Mouse (Mus musculus) heart, embryonic 12.5 days (tissue): ENCODE data around the gene 4931422A03Rik. TPM values are rescaled to one million over a fixed set of nuclear protein-coding genes. Genes with fewer than 3 reads are reported as not detected.
A peak's percentile ranks its signal among the peaks of the same experiment; 100 is the strongest.

Experiments used
- ATAC-seq: fragments of 200-750 bp; cut with Nextera tagmentation; 2 replicates; pipeline ENCODE4 v1.8.0; 2017; ENCODE audit warnings: moderate TSS enrichment, moderate library complexity; ENCODE audit not compliant: insufficient number of reproducible peaks, low FRiP score
- H3K27ac ChIP-seq: fragments of 300-500 bp; sonication (generic); 2 replicates; pipeline ENCODE4 v1.5.1; 2016; ENCODE audit warnings: mild to moderate bottlenecking, moderate library complexity; ENCODE audit not compliant: poor library complexity, severe bottlenecking
- H3K27me3 ChIP-seq: fragments of 300-500 bp; sonication (generic); replicated peaks from 2 replicates; pipeline ENCODE4 v1.6.1; 2016; ENCODE audit warnings: mild to moderate bottlenecking, moderate library complexity
- H3K36me3 ChIP-seq: fragments of 300-500 bp; sonication (generic); 2 replicates; pipeline ENCODE4 v1.6.1; 2016; ENCODE audit warnings: mild to moderate bottlenecking, moderate library complexity
- H3K4me1 ChIP-seq: fragments of 300-500 bp; sonication (generic); replicated peaks from 2 replicates; pipeline ENCODE4 v1.6.1; 2016; ENCODE audit warnings: mild to moderate bottlenecking
- H3K4me2 ChIP-seq: fragments of 300-500 bp; sonication (generic); 2 replicates; pipeline ENCODE4 v1.6.1; 2016; ENCODE audit warnings: mild to moderate bottlenecking, moderate library complexity
- H3K4me3 ChIP-seq: fragments of 300-500 bp; sonication (generic); 2 replicates; pipeline ENCODE4 v1.5.1; 2016; ENCODE audit warnings: mild to moderate bottlenecking
- H3K9ac ChIP-seq: fragments of 300-500 bp; sonication (generic); 2 replicates; pipeline ENCODE4 v1.6.1; 2016; ENCODE audit warnings: mild to moderate bottlenecking, moderate library complexity
- H3K9me3 ChIP-seq: fragments of 300-500 bp; sonication (generic); replicated peaks from 2 replicates; pipeline ENCODE4 v1.6.1; 2016; ENCODE audit warnings: mild to moderate bottlenecking, moderate library complexity
- WGBS: fragments of 180-500 bp; shearing (Covaris S2); methylation state at CpG from one replicate; pipeline ENCODE4 v1.1.7; 2016; 5-methylcytosine and 5-hydroxymethylcytosine counted together
- polyA plus RNA-seq: library from polyadenylated mRNA; unstranded; fragments of >200 nt; fragmentation: Nextera tagmentation; extraction: Ambion mirVana; gene quantifications from 2 replicates; pipeline ENCODE4 v1.2.1, GENCODE M21; 2016

The 4931422A03Rik gene
- polyA plus RNA-seq, 1 experiment from 2014 or later = 2.0 TPM

- Histone ChIP-seq H3K4me2 (no peak overlapping the region), H3K9ac (no peak overlapping the region), H3K9me3 (no peaks in the 10 kb centered on the region), H3K36me3 (no peaks in the 10 kb centered on the region), H3K4me3 (no peak overlapping the region), H3K4me1 (peaks cover 9% of the 10 kb centered on the region), H3K27me3 (peaks cover 7% of the 10 kb centered on the region; the same call in 1 of the 2 replicates), H3K27ac (no peak overlapping the region)
- WGBS = 92% methylated on average over 6 of the region's 6 CpGs
- ATAC-seq = no peak
Observed at GRCm38 (mm10) chr2:103953050-103953835, 74.9 kb downstream of the 4931422A03Rik start.

GRCm38 (mm10) chr2:103947982-103948655 is 80.0 kb downstream of the 4931422A03Rik start:
- no peak overlapping the region for H3K4me3 ChIP-seq
- no peak overlapping the region for H3K9ac ChIP-seq
- H3K4me2 ChIP-seq = no peak overlapping the region
- ATAC-seq = no peak
- 66% methylated on average over 8 of the region's 8 CpGs for WGBS
- peaks cover 13% of the 10 kb centered on the region for H3K4me1 ChIP-seq
- no peaks in the 10 kb centered on the region for H3K9me3 ChIP-seq
- no peak overlapping the region for H3K27ac ChIP-seq
- no peaks in the 10 kb centered on the region for H3K36me3 ChIP-seq
- peaks cover 17% of the 10 kb centered on the region; the same call in 1 of the 2 replicates for H3K27me3 ChIP-seq

- ATAC-seq = no peak
- H3K4me2 ChIP-seq = no peak overlapping the region
- peaks cover 13% of the 10 kb centered on the region for H3K4me1 ChIP-seq
- no peaks in the 10 kb centered on the region for H3K36me3 ChIP-seq
- 73% methylated on average over 8 of the region's 8 CpGs for WGBS
- no peak overlapping the region for H3K4me3 ChIP-seq
- H3K9me3 ChIP-seq = no peaks in the 10 kb centered on the region
- H3K27ac ChIP-seq = no peak overlapping the region
- H3K27me3 ChIP-seq = peaks cover 14% of the 10 kb centered on the region; the same call in 1 of the 2 replicates
- no peak overlapping the region for H3K9ac ChIP-seq
Observed at GRCm38 (mm10) chr2:103946892-103947291, 81.3 kb downstream of the 4931422A03Rik start.

GRCm38 (mm10) chr2:103945571-103946092 is 82.5 kb downstream of the 4931422A03Rik start:
- no peak overlapping the region for H3K4me2 ChIP-seq
- H3K36me3 ChIP-seq = no peaks in the 10 kb centered on the region
- H3K4me1 ChIP-seq = peaks cover 13% of the 10 kb centered on the region
- 61% methylated on average over 5 of the region's 5 CpGs for WGBS
- H3K9ac ChIP-seq = no peak overlapping the region
- no peak for ATAC-seq
- H3K27ac ChIP-seq = no peak overlapping the region
- H3K4me3 ChIP-seq = no peak overlapping the region
- H3K9me3 ChIP-seq = no peaks in the 10 kb centered on the region
- H3K27me3 ChIP-seq = peaks cover 15% of the 10 kb centered on the region; the same call in 1 of the 2 replicates

GRCm38 (mm10) chr2:103944859-103945258 is 83.3 kb downstream of the 4931422A03Rik start:
- no peaks in the 10 kb centered on the region for H3K36me3 ChIP-seq
- H3K27ac ChIP-seq = no peak overlapping the region
- WGBS = 80% methylated on average over 2 of the region's 2 CpGs
- H3K4me2 ChIP-seq = no peak overlapping the region
- no peak overlapping the region for H3K4me3 ChIP-seq
- no peaks in the 10 kb centered on the region for H3K9me3 ChIP-seq
- H3K4me1 ChIP-seq = peaks cover 13% of the 10 kb centered on the region
- H3K27me3 ChIP-seq = peaks cover 19% of the 10 kb centered on the region; the same call in 1 of the 2 replicates
- ATAC-seq = no peak
- no peak overlapping the region for H3K9ac ChIP-seq

GRCm38 (mm10) chr2:103941085-103941484 is 87.1 kb downstream of the 4931422A03Rik start:
- no peak for ATAC-seq
- Histone ChIP-seq H3K4me3 (no peak overlapping the region), H3K9ac (no peak overlapping the region), H3K9me3 (no peaks in the 10 kb centered on the region), H3K4me1 (peaks cover 13% of the 10 kb centered on the region), H3K27me3 (peaks cover 7% of the 10 kb centered on the region; the same call in 1 of the 2 replicates), H3K36me3 (no peaks in the 10 kb centered on the region), H3K27ac (no peak overlapping the region), H3K4me2 (no peak overlapping the region)
- 70% methylated on average over 3 of the region's 3 CpGs for WGBS

- no peak overlapping the region for H3K4me3 ChIP-seq
- no peak overlapping the region for H3K4me2 ChIP-seq
- peaks cover 11% of the 10 kb centered on the region for H3K4me1 ChIP-seq
- no peak for ATAC-seq
- peaks cover 5% of the 10 kb centered on the region; the same call in 1 of the 2 replicates for H3K27me3 ChIP-seq
- H3K36me3 ChIP-seq = no peaks in the 10 kb centered on the region
- no peak overlapping the region for H3K9ac ChIP-seq
- H3K9me3 ChIP-seq = no peaks in the 10 kb centered on the region
- H3K27ac ChIP-seq = no peak overlapping the region
Observed at GRCm38 (mm10) chr2:103939003-103939402, 89.2 kb downstream of the 4931422A03Rik start.

GRCm38 (mm10) chr2:103938573-103938972 is 89.6 kb downstream of the 4931422A03Rik start:
- Histone ChIP-seq H3K36me3 (no peaks in the 10 kb centered on the region), H3K4me3 (no peak overlapping the region), H3K9ac (no peak overlapping the region), H3K9me3 (no peaks in the 10 kb centered on the region), H3K27me3 (peaks cover 5% of the 10 kb centered on the region; the same call in 1 of the 2 replicates), H3K4me2 (no peak overlapping the region), H3K4me1 (peaks cover 11% of the 10 kb centered on the region), H3K27ac (no peak overlapping the region)
- no peak for ATAC-seq
- 74% methylated on average over 1 of the region's 1 CpGs for WGBS

- Histone ChIP-seq H3K27ac (no peak overlapping the region), H3K9me3 (no peaks in the 10 kb centered on the region), H3K4me2 (no peak overlapping the region), H3K4me1 (peaks cover 11% of the 10 kb centered on the region), H3K27me3 (peaks cover 5% of the 10 kb centered on the region; the same call in 1 of the 2 replicates), H3K4me3 (no peak overlapping the region), H3K36me3 (no peaks in the 10 kb centered on the region), H3K9ac (no peak overlapping the region)
- no peak for ATAC-seq
- 81% methylated on average over 2 of the region's 2 CpGs for WGBS
Observed at GRCm38 (mm10) chr2:103937670-103938069, 90.5 kb downstream of the 4931422A03Rik start.

- 81% methylated on average over 2 of the region's 2 CpGs for WGBS
- H3K27me3 ChIP-seq = peaks cover 5% of the 10 kb centered on the region; the same call in 1 of the 2 replicates
- no peak overlapping the region for H3K9ac ChIP-seq
- H3K4me1 ChIP-seq = peaks cover 11% of the 10 kb centered on the region
- no peaks in the 10 kb centered on the region for H3K36me3 ChIP-seq
- H3K4me2 ChIP-seq = no peak overlapping the region
- no peak overlapping the region for H3K27ac ChIP-seq
- ATAC-seq = 0 out of 2 replicates have a peak, but pooled peaks have one; percentile 9
- H3K9me3 ChIP-seq = no peaks in the 10 kb centered on the region
- H3K4me3 ChIP-seq = no peak overlapping the region
Observed at GRCm38 (mm10) chr2:103936666-103937065, 91.5 kb downstream of the 4931422A03Rik start.
